Mouse (Mus musculus): ENCODE results near the gene Foxd2. TPM values are rescaled to one million over a fixed set of nuclear protein-coding genes. Genes with fewer than 3 reads are reported as not detected.

Foxd2 gene
- polyA plus RNA-seq, 2 experiments, result 0.02 TPM; not detected in 1

- DNase-seq (ENCODE audit: low read depth in 3 of 3, low spot score in 3 of 3) (no peak), ATAC-seq (ENCODE audit: insufficient read depth) (no peak)
- Histone ChIP-seq H3K4me2 (ENCODE audit: low read depth) (no peak overlapping the region), H3K4me3 (ENCODE audit: insufficient read depth in 1 of 2, low read depth in 2 of 2, low read length in 2 of 2) (no peak overlapping the region), H3K9ac (replicated peaks) (no peak overlapping the region), H3K36me3 (replicated peaks; ENCODE audit: control insufficient read depth, insufficient read depth, low read depth) (no peaks in the 10 kb centered on the region), H3K9me3 (ENCODE audit: control insufficient read depth, low read length) (no peaks in the 10 kb centered on the region), H3K4me1 (replicated peaks; ENCODE audit: control insufficient read depth in 2 of 2, insufficient read depth in 2 of 2, low read length in 1 of 2) (no peaks in the 10 kb centered on the region), H3K27me3 (ENCODE audit: control insufficient read depth, insufficient read depth, low read length) (peaks cover 42% of the 10 kb centered on the region), H3K27ac (no peak overlapping the region)
- WGBS (ENCODE audit: insufficient replicate concordance), result 37% methylated on average over 15 of the region's 15 CpGs
- TF ChIP-seq CTCF (IDR thresholded peaks at IDR 0.05; ENCODE audit: low read depth) (no peak), EP300 (IDR thresholded peaks at IDR 0.05; ENCODE audit: low read depth) (no peak)
Observed at GRCm38 (mm10) chr4:114929155-114929554, 20.5 kb upstream of the Foxd2 start.

DNA sequence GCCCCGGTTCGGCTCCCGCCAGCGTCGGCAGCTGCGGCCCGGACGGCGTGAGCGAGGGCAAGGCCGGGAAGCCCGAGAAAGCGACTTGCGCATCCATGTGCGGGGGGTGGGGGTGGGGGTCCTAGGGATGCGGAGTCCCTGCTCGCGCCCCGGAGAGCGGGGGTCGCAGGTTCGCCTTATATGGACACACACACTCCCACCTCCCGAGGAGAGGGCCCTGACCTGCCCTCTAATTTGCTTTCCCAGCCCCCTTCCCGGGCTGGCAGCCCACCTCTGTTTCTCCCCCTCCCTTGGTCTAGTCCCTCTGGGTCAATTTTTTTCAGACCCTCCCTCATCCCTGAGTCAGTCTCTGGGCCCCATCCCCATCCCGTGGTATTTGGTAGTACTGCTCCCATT lies 17.2 kb upstream of the Foxd2 start, which contains the start of gene Foxe3:
TSS of gene Foxe3 (minus strand) at position 97 of the 396 bp plus-strand sequence.
- no peak for ATAC-seq (ENCODE audit: insufficient read depth)
- Histone ChIP-seq H3K4me3 (ENCODE audit: insufficient read depth in 1 of 2, low read depth in 2 of 2, low read length in 2 of 2) (no peak within 1 kb of the TSS), H3K9ac (replicated peaks) (no peak within 1 kb of the TSS)

DNA sequence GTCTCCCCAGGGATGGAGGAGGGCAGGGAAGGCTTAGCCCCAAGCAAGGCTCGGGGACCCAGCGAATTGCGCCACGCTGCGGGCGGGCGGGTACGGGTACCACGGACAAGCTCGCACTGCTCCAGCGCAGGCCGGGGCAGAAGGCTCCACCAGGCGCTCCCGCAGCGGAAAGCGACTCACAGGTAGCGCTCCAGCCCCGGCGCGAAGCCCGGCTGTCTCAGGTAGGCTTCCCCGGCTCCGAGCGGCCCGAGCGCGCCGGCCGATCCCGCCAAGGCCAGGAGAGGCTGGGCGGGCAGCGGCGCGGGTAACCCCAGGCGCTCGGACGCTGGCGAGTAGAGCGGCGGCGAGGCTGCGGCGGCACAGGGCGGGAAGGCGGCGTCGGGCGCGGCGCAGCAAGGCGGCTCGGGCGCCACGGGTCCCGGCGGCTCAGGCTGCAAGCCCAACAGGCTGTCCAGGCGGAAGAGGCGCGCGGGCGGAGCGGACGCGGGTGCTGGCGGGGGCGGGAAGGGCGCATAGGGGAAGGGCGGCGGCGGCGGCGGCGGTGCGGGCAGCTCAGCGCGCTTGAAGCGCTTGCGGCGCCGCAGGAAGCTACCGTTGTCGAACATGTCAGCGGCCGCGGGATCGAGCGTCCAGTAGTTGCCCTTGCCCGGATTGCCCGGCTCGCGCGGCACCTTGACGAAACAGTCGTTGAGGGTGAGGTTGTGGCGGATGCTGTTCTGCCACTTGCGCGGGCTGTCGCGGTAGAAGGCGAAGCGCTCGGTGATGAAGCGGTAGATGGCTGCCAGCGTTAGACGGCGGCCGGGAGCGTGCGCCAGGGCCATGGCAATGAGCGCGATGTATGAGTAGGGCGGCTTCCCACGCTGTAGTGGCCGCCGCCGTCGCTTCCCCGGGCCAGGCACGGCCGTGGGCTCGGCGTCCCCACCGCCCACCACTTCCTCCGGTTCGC lies 16.6 kb upstream of the Foxd2 start:
- 1% methylated on average over 116 of the region's 125 CpGs for WGBS (ENCODE audit: insufficient replicate concordance)
- no peak for ATAC-seq (ENCODE audit: insufficient read depth)
- no peak for DNase-seq (ENCODE audit: low read depth in 3 of 3, low spot score in 3 of 3)

More for the DNA sequence above, 17.2 kb upstream of the Foxd2 start, which contains the start of gene Foxe3:
- WGBS (ENCODE audit: insufficient replicate concordance), result 4% methylated on average over 25 of the region's 25 CpGs
- no peak for DNase-seq (ENCODE audit: low read depth in 3 of 3, low spot score in 3 of 3)
- H3K27me3 ChIP-seq (ENCODE audit: control insufficient read depth, insufficient read depth, low read length), result peaks cover 65% of the 10 kb centered on the region
- no peak for TF ChIP-seq CTCF (IDR thresholded peaks at IDR 0.05; ENCODE audit: low read depth)
- TF ChIP-seq EP300 (IDR thresholded peaks at IDR 0.05; ENCODE audit: low read depth), result no peak
- no peaks in the 10 kb centered on the region for H3K4me1 ChIP-seq (replicated peaks; ENCODE audit: control insufficient read depth in 2 of 2, insufficient read depth in 2 of 2, low read length in 1 of 2)
- peak within 1 kb of the TSS; percentile 3; the same call in 1 of the 2 replicates for H3K4me2 ChIP-seq (ENCODE audit: low read depth)
- H3K36me3 ChIP-seq (replicated peaks; ENCODE audit: control insufficient read depth, insufficient read depth, low read depth), result no peaks in the 10 kb centered on the region
- no peaks in the 10 kb centered on the region for H3K9me3 ChIP-seq (ENCODE audit: control insufficient read depth, low read length)
- H3K27ac ChIP-seq, result no peak within 1 kb of the TSS

DNA sequence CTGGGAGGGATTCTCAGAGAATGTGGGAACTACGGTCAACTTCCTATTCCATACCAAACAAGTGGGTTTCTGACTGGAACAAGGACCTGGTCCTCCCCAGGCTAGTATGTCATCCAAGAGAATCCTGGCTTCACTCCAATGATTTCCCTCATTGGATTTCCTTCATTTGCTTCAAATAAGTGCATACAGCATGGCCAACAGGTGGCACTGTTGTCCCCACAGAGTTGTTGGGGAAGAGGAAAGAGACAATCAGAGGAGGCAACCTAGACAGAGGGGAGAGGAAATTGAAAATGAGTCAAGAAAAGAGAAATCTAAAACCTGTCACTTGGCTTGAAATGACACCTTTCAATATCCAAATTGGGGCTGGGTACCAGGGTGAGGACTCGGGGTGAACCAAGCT lies 8.4 kb upstream of the Foxd2 start:
- DNase-seq (ENCODE audit: low read depth in 3 of 3, low spot score in 3 of 3) (peak in 2 of 3 experiments; percentile 16 to 20), ATAC-seq (ENCODE audit: insufficient read depth) (no peak)
- Histone ChIP-seq H3K9ac (replicated peaks) (no peak overlapping the region), H3K4me3 (ENCODE audit: insufficient read depth in 1 of 2, low read depth in 2 of 2, low read length in 2 of 2) (no peak overlapping the region), H3K9me3 (ENCODE audit: control insufficient read depth, low read length) (no peaks in the 10 kb centered on the region), H3K27ac (no peak overlapping the region), H3K4me1 (replicated peaks; ENCODE audit: control insufficient read depth in 2 of 2, insufficient read depth in 2 of 2, low read length in 1 of 2) (no peaks in the 10 kb centered on the region), H3K27me3 (ENCODE audit: control insufficient read depth, insufficient read depth, low read length) (peaks cover 55% of the 10 kb centered on the region), H3K4me2 (ENCODE audit: low read depth) (no peak overlapping the region), H3K36me3 (replicated peaks; ENCODE audit: control insufficient read depth, insufficient read depth, low read depth) (no peaks in the 10 kb centered on the region)
- TF ChIP-seq CTCF (IDR thresholded peaks at IDR 0.05; ENCODE audit: low read depth), result peak; percentile 68
- no peak for TF ChIP-seq EP300 (IDR thresholded peaks at IDR 0.05; ENCODE audit: low read depth)
- 40% methylated on average over 2 of the region's 2 CpGs for WGBS (ENCODE audit: insufficient replicate concordance)

More for the DNA sequence above, 16.6 kb upstream of the Foxd2 start:
- peak overlapping the region; percentile 3; the same call in 1 of the 2 replicates for H3K4me2 ChIP-seq (ENCODE audit: low read depth)
- no peak overlapping the region for H3K9ac ChIP-seq (replicated peaks)
- TF ChIP-seq CTCF (IDR thresholded peaks at IDR 0.05; ENCODE audit: low read depth) (no peak), EP300 (IDR thresholded peaks at IDR 0.05; ENCODE audit: low read depth) (no peak)
- no peak overlapping the region for H3K27ac ChIP-seq
- H3K4me1 ChIP-seq (replicated peaks; ENCODE audit: control insufficient read depth in 2 of 2, insufficient read depth in 2 of 2, low read length in 1 of 2), result no peaks in the 10 kb centered on the region
- no peaks in the 10 kb centered on the region for H3K36me3 ChIP-seq (replicated peaks; ENCODE audit: control insufficient read depth, insufficient read depth, low read depth)
- no peak overlapping the region for H3K4me3 ChIP-seq (ENCODE audit: insufficient read depth in 1 of 2, low read depth in 2 of 2, low read length in 2 of 2)
- H3K27me3 ChIP-seq (ENCODE audit: control insufficient read depth, insufficient read depth, low read length), result peaks cover 67% of the 10 kb centered on the region
- H3K9me3 ChIP-seq (ENCODE audit: control insufficient read depth, low read length), result no peaks in the 10 kb centered on the region

DNA sequence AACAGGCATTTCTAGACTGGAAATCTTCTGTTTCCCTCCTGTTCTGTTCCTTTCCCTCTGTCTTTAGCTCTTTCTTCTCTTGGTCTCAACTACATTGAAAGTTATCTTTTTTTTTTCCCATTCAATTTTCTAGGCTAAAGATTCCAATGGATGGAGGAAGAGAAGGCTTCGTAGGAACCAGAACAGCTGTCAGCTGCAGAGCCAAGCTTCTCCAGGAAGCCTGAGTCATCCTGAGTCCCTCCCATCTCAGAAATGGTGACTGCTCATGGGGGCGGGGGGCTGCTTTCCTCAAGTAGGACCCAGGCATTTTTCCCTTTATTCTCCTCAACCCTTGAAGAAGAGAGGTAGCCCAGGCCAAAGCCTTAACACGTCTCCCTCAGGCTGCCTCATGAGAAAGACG lies 7.4 kb upstream of the Foxd2 start:
- Histone ChIP-seq H3K9ac (replicated peaks) (no peak overlapping the region), H3K4me2 (ENCODE audit: low read depth) (no peak overlapping the region), H3K4me3 (ENCODE audit: insufficient read depth in 1 of 2, low read depth in 2 of 2, low read length in 2 of 2) (no peak overlapping the region), H3K9me3 (ENCODE audit: control insufficient read depth, low read length) (no peaks in the 10 kb centered on the region), H3K36me3 (replicated peaks; ENCODE audit: control insufficient read depth, insufficient read depth, low read depth) (no peaks in the 10 kb centered on the region), H3K27me3 (ENCODE audit: control insufficient read depth, insufficient read depth, low read length) (peaks cover 59% of the 10 kb centered on the region), H3K4me1 (replicated peaks; ENCODE audit: control insufficient read depth in 2 of 2, insufficient read depth in 2 of 2, low read length in 1 of 2) (no peaks in the 10 kb centered on the region), H3K27ac (no peak overlapping the region)
- ATAC-seq (ENCODE audit: insufficient read depth) (no peak), DNase-seq (ENCODE audit: low read depth in 3 of 3, low spot score in 3 of 3) (no peak)
- WGBS (ENCODE audit: insufficient replicate concordance), result 31% methylated on average over 4 of the region's 4 CpGs
- no peak for TF ChIP-seq EP300 (IDR thresholded peaks at IDR 0.05; ENCODE audit: low read depth)
- no peak for TF ChIP-seq CTCF (IDR thresholded peaks at IDR 0.05; ENCODE audit: low read depth)

Measured in liver, embryonic 14.5 days (tissue).